Mouse (Mus musculus): ENCODE measurements around the gene Mapkap1. TPM values are rescaled to one million over a fixed set of nuclear protein-coding genes. Genes with fewer than 3 reads are reported as not detected.
"Not testable (repeated sequence)": the region's sequence is repeated elsewhere in the genome, so short reads cannot be mapped to it uniquely, and the experiment has no call there.

Mapkap1 gene
- polyA plus RNA-seq, 1 experiment = 5.9 TPM

DNA sequence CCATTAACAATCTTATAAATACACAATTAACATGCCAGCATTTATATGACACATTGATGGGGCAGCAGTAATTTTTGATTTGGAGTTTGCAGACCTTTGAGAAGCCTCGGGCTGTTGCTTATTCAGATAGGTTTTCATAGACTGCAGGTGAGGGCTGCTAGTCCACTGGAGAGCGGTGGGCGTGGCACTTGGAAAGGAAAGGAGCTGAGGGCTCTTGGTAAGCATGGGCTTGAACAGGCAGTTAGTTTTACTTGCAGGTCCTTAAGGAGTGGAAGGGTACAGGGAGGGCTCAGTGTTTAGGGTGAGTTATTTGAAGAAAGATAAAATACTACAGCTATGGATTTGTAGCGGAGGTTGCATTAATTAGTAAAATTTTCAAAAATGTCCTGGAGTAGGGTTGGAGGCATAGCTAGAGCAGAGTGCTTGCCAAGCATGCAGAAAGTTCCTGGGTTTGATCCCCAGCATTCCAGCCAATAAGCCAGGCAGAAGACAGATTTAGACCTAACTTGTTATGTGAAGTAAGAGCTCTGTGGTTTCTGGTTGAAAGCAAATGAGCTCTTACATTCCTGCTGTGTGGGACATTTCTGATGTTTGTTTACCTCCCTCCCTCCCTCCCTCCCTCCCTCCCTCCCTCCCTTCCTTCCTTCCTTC is 19.1 kb downstream of the Mapkap1 start:
- TF ChIP-seq TAL1 (IDR thresholded peaks at IDR 0.05; ENCODE audit: low read length) (no peak), GATA1 (IDR thresholded peaks at IDR 0.05; ENCODE audit: low read length) (no peak)
- Histone ChIP-seq H3K9me3 (ENCODE audit: control insufficient read depth, low read length) (no peaks in the 10 kb centered on the region), H3K4me1 (ENCODE audit: control insufficient read depth) (no peaks in the 10 kb centered on the region), H3K27me3 (ENCODE audit: control insufficient read depth) (no peaks in the 10 kb centered on the region), H3K4me3 (replicated peaks) (no peak overlapping the region), H3K36me3 (ENCODE audit: control insufficient read depth) (peaks cover 2% of the 10 kb centered on the region; the same call in 1 of the 2 replicates)

DNA sequence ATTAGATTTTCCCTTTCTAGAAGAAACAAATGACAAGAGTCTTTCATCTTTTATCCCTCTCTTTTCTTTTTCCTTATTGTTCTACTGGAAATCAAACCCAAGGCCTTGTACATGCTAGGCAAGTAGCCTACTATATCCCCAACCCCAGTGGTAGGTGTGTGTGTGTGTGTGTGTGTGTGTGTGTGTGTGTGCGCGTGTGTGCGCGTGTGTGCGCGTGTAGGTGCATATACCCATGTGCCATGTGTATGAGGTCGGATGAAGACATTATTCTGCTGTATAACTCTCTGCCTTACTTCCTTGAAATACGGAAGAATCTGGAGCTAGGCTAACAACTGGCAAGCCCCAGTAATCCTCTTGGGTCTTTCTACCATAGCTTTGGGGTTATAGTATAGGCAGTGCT is 24.1 kb downstream of the Mapkap1 start:
- Histone ChIP-seq H3K4me3 (replicated peaks) (no peak overlapping the region), H3K4me1 (ENCODE audit: control insufficient read depth) (no peaks in the 10 kb centered on the region), H3K9me3 (ENCODE audit: control insufficient read depth, low read length) (no peaks in the 10 kb centered on the region), H3K27me3 (ENCODE audit: control insufficient read depth) (no peaks in the 10 kb centered on the region), H3K36me3 (ENCODE audit: control insufficient read depth) (peaks cover 13% of the 10 kb centered on the region)
- TF ChIP-seq TAL1 (IDR thresholded peaks at IDR 0.05; ENCODE audit: low read length) (no peak), GATA1 (IDR thresholded peaks at IDR 0.05; ENCODE audit: low read length) (no peak)

DNA sequence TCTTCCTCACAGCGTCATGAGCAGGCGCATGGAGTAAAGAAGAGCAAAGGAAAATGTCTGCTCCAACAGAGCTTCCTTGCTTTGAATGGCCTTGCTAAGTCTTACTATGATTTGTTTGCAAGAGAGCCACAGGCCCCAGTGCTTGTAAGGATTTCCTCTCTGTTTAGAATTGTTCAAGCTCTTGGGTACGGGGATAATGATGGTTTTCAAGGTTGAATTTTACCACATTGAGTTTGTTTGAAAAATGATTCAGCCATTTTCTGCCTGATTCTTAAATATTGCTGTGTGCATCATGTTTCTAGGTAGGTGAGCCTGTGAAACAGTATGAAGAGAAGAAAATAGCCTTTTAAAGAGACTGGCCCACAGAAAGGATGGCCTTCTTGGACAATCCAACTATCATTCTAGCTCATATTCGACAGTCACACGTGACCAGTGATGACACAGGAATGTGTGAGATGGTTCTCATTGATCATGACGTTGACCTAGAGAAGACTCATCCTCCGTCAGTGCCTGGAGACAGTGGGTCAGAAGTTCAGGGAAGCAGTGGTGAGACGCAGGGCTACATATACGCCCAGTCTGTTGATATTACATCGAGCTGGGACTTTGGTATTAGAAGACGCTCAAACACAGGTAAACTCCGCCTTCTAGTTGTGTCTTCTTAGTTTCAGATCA is 25.3 kb downstream of the Mapkap1 start:
- Histone ChIP-seq H3K4me3 (replicated peaks) (no peak overlapping the region), H3K9me3 (ENCODE audit: control insufficient read depth, low read length) (no peaks in the 10 kb centered on the region), H3K27me3 (ENCODE audit: control insufficient read depth) (no peaks in the 10 kb centered on the region), H3K36me3 (ENCODE audit: control insufficient read depth) (peaks cover 21% of the 10 kb centered on the region), H3K4me1 (ENCODE audit: control insufficient read depth) (no peaks in the 10 kb centered on the region)
- TF ChIP-seq GATA1 (IDR thresholded peaks at IDR 0.05; ENCODE audit: low read length) (no peak), TAL1 (IDR thresholded peaks at IDR 0.05; ENCODE audit: low read length) (no peak)

DNA sequence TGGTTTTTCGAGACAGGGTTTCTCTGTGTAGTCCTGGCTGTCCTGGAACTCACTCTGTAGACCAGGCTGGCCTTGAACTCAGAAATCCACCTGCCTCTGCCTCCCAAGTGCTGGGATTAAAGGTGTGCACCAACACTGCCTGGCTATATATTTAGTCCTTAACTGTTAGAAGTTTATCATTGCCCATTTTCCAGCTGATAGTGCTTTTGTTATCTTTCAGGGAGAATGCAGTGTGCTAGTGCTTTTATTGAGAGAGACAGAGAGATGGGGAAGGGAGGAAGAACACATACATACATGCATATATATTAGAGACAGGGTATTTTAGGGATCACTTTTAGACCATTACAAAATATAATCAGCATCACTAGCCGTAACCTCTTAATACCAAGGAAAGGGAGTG is 26.3 kb downstream of the Mapkap1 start:
- peaks cover 25% of the 10 kb centered on the region for H3K36me3 ChIP-seq (ENCODE audit: control insufficient read depth)
- not testable (repeated sequence) for H3K4me3 ChIP-seq (replicated peaks); H3K4me1 ChIP-seq (ENCODE audit: control insufficient read depth); H3K27me3 ChIP-seq (ENCODE audit: control insufficient read depth); H3K9me3 ChIP-seq (ENCODE audit: control insufficient read depth, low read length)

DNA sequence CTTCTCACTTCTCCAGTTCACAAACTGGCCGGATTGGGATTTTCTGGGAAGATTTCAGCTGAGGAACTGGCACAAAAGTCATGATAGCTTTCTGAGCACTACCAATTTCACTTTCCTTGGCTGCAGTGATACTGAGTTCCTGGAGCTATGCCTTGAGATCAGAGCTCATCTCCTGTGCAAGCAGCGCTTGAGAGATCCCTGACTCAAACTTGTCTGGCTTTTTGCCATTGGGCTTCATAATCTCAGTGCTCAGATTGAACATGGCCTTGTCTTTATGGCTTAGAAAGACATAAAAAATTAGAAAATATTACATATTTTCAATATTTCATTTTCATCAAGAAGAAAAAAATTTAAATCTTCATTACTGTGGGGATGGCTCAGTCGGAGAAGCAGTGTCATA is 29.8 kb downstream of the Mapkap1 start:
- no peaks in the 10 kb centered on the region for H3K4me1 ChIP-seq (ENCODE audit: control insufficient read depth)
- no peak overlapping the region for H3K4me3 ChIP-seq (replicated peaks)
- H3K9me3 ChIP-seq (ENCODE audit: control insufficient read depth, low read length) = no peaks in the 10 kb centered on the region
- TF ChIP-seq GATA1 (IDR thresholded peaks at IDR 0.05; ENCODE audit: low read length) (no peak), TAL1 (IDR thresholded peaks at IDR 0.05; ENCODE audit: low read length) (no peak)
- peaks cover 29% of the 10 kb centered on the region for H3K36me3 ChIP-seq (ENCODE audit: control insufficient read depth)
- no peaks in the 10 kb centered on the region for H3K27me3 ChIP-seq (ENCODE audit: control insufficient read depth)

DNA sequence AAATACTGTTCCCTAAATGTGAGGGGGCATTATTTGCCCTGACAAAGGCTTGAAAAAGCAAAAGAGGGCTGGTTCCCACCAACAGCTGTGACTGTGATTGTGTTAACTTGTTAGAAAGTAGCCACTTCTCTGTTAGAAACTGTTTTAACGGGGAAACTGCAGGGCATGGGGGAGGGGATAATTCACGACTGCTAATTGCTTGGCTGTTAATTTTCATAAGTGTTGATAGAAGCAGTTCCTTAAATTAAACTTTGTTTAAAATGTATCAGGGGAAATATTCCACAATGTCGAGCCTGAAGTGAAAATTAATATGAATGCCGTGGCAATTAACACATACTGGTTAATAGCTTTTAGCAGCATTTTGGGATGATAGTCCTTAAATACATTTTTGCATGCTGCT is 42.2 kb downstream of the Mapkap1 start:
- Histone ChIP-seq H3K27me3 (ENCODE audit: control insufficient read depth) (no peaks in the 10 kb centered on the region), H3K4me3 (replicated peaks) (no peak overlapping the region), H3K4me1 (ENCODE audit: control insufficient read depth) (no peaks in the 10 kb centered on the region), H3K9me3 (ENCODE audit: control insufficient read depth, low read length) (no peaks in the 10 kb centered on the region), H3K36me3 (ENCODE audit: control insufficient read depth) (peaks cover 14% of the 10 kb centered on the region)
- TF ChIP-seq TAL1 (IDR thresholded peaks at IDR 0.05; ENCODE audit: low read length) (no peak), GATA1 (IDR thresholded peaks at IDR 0.05; ENCODE audit: low read length) (no peak)

DNA sequence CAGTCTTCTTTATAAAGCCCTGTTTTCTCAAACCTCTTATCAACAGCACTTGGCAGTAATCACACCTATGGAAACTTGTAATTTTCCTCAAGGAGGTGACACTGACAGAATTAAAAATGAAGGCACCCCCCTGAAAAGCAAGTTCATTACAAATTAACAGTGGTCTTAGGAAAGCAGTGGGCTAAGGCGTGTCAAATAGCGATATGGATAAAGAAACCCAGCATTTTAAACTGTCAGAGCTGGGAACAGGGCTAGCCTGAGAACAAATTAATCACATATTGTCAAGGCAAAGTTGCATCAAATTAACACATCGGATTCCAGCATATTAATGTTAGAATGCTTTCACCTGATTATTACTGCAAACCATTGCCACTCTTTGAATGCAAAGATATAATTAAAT is 55.9 kb downstream of the Mapkap1 start:
- H3K36me3 ChIP-seq (ENCODE audit: control insufficient read depth) = peaks cover 3% of the 10 kb centered on the region
- H3K9me3 ChIP-seq (ENCODE audit: control insufficient read depth, low read length) = no peaks in the 10 kb centered on the region
- H3K27me3 ChIP-seq (ENCODE audit: control insufficient read depth) = no peaks in the 10 kb centered on the region
- H3K4me1 ChIP-seq (ENCODE audit: control insufficient read depth) = peaks cover 2% of the 10 kb centered on the region; the same call in 1 of the 2 replicates
- no peak overlapping the region for H3K4me3 ChIP-seq (replicated peaks)
- no peak for TF ChIP-seq GATA1 (IDR thresholded peaks at IDR 0.05; ENCODE audit: low read length)
- TF ChIP-seq TAL1 (IDR thresholded peaks at IDR 0.05; ENCODE audit: low read length) = no peak

DNA sequence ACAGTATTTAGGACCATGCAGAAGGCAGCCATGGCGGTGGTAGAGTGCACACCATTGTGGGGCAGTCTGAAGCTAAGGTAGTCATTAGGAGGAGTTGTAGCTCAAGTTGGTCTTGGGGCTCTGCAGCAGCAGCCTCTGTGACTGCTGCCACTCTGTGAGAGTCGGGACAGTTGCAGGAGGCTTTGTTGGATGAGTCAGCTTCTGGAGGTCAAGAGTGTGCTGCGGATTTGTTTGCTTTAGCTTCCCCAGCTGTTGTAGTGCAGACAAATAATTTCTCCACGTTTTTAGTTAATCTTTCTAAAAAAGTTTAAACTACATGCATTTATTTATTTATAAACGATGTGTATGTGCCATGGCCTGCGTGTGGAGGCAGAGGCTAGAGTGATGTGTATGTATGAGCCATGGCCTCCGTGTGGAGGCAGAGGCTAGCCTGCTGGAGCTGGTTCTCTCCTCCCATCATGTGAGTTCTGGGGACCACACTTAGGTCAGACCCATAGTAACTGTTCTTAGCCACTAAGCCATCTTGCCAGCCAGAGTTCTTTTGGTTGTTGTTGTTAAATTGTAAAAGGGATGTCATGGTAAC is 62.1 kb downstream of the Mapkap1 start:
- Histone ChIP-seq H3K9me3 (ENCODE audit: control insufficient read depth, low read length) (no peaks in the 10 kb centered on the region), H3K4me1 (ENCODE audit: control insufficient read depth) (no peaks in the 10 kb centered on the region; the same call in 1 of the 2 replicates), H3K4me3 (replicated peaks) (no peak overlapping the region), H3K27me3 (ENCODE audit: control insufficient read depth) (no peaks in the 10 kb centered on the region), H3K36me3 (ENCODE audit: control insufficient read depth) (no peaks in the 10 kb centered on the region)
- no peak for TF ChIP-seq TAL1 (IDR thresholded peaks at IDR 0.05; ENCODE audit: low read length)
- no peak for TF ChIP-seq GATA1 (IDR thresholded peaks at IDR 0.05; ENCODE audit: low read length)

DNA sequence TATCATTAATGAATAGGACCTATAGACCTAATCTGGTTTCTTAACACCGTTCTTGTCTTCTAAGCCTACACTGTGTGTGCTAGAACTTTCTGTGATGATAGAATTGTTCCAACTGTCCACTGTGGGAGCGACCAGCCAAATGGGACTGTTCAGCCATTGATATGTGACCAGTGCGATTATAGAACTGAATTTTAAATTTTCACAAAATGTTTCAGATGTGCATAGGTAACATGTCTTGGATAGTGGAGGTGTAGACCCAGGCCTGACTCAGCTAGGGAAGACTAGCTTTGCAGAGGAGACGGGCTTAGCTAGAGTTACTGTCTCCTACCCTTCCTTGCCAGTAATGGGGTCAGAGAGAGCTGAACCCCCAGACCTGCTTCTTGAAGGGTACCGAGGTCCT is 62.8 kb downstream of the Mapkap1 start:
- H3K4me3 ChIP-seq (replicated peaks) = no peak overlapping the region

More for the DNA sequence above, 62.8 kb downstream of the Mapkap1 start:
- H3K9me3 ChIP-seq (ENCODE audit: control insufficient read depth, low read length) = no peaks in the 10 kb centered on the region
- no peak for TF ChIP-seq TAL1 (IDR thresholded peaks at IDR 0.05; ENCODE audit: low read length)
- no peak for TF ChIP-seq GATA1 (IDR thresholded peaks at IDR 0.05; ENCODE audit: low read length)
- no peaks in the 10 kb centered on the region; the same call in 1 of the 2 replicates for H3K4me1 ChIP-seq (ENCODE audit: control insufficient read depth)
- H3K36me3 ChIP-seq (ENCODE audit: control insufficient read depth) = no peaks in the 10 kb centered on the region
- H3K27me3 ChIP-seq (ENCODE audit: control insufficient read depth) = no peaks in the 10 kb centered on the region
